Mouse (Mus musculus) erythroblast, embryonic 14.5 days (primary cell): Measurements from ENCODE around the gene Opn3. TPM values are rescaled to one million over a fixed set of nuclear protein-coding genes. Genes with fewer than 3 reads are reported as not detected.

ENCODE experiments used
- H3K27me3 ChIP-seq: 2 replicates; pipeline ENCODE4 v1.6.1; 2012; ENCODE audit warnings: inconsistent platforms; ENCODE audit not compliant: control insufficient read depth
- H3K36me3 ChIP-seq: 2 replicates; pipeline ENCODE4 v1.6.1; 2012; ENCODE audit warnings: mild to moderate bottlenecking, inconsistent platforms; ENCODE audit not compliant: control insufficient read depth
- H3K4me1 ChIP-seq: 2 replicates; pipeline ENCODE4 v1.6.1; 2012; ENCODE audit warnings: inconsistent platforms; ENCODE audit not compliant: control insufficient read depth
- H3K4me3 ChIP-seq: replicated peaks from 2 replicates; pipeline ENCODE3; 2012; ENCODE audit warnings: moderate library complexity, mild to moderate bottlenecking, inconsistent platforms
- H3K9me3 ChIP-seq: 2 replicates; pipeline ENCODE4 v1.6.1; 2012; ENCODE audit warnings: low read length, inconsistent platforms, mixed read lengths; ENCODE audit not compliant: control insufficient read depth
- GATA1 ChIP-seq: IDR thresholded peaks from 2 replicates; pipeline ENCODE4 v1.6.1; 2012; ENCODE audit warnings: low read length, inconsistent platforms, mixed read lengths
- TAL1 ChIP-seq: IDR thresholded peaks from 3 replicates; pipeline ENCODE4 v1.6.1; 2012; ENCODE audit warnings: low read length, inconsistent platforms, mixed read lengths
- polyA plus RNA-seq: library from polyadenylated mRNA; stranded (reverse); fragments of >175 nt; gene quantifications from 2 replicates; pipeline ENCODE4 v1.2.3, GENCODE M21; 2012

The Opn3 gene
- polyA plus RNA-seq, 1 experiment, result not detected

DNA sequence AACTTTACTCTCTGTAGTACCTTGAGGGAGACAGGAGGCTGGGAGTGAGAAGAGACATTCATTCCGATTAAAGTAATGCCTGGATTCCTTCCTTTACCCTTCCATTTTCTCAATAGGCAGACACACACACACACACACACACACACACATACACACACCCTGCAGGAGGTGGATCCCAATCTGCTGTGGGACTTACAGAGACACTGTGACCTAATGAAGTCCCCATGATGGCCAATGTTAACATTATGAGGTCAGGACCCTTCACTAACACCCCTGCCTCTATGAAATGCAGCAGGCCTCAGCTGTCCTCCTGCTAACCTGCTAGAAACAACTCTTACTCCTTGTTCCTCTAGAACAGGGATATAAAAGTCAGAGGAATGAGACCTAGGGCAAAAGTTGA, 5.7 kb upstream of the Opn3 start, which contains the start of gene Wdr64:
Gene Wdr64, plus strand, starts transcription at position 301 of the 400 bp plus-strand sequence.
- Histone ChIP-seq H3K4me3 (no peak within 1 kb of the TSS), H3K36me3 (no peaks in the 10 kb centered on the region), H3K9me3 (no peaks in the 10 kb centered on the region), H3K4me1 (peaks cover 5% of the 10 kb centered on the region), H3K27me3 (no peaks in the 10 kb centered on the region)
- TF ChIP-seq GATA1, result no peak
- no peak for TF ChIP-seq TAL1

DNA sequence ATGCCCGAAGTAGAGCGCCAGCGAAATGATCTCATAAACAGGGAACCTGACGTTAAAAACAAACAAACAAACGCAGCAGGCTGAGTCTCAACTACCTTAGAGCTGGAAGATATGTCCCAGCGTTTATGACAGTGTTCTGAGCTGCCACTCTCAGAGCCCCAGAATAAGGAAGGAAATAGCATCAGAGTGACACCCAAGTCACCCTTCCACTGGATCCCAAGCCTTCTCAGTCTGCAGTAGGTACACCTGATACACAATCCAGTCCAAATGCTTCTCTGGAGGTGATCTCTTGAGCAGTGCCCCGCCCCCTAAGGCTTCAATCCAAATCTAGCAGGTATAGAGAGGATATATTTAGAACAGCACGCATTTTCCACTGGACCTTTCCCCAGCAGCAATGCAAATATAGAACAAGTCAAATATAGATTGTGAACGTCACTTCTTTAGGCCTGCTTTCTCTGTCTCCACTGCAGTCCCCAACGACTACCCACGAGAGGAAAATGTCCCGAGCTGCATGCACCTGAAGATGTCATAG, 919 bp upstream of the Opn3 start:
- Histone ChIP-seq H3K27me3 (no peaks in the 10 kb centered on the region), H3K4me3 (peak overlapping the region; percentile 85), H3K9me3 (no peaks in the 10 kb centered on the region), H3K4me1 (peaks cover 25% of the 10 kb centered on the region), H3K36me3 (no peaks in the 10 kb centered on the region)
- TF ChIP-seq TAL1 (no peak), GATA1 (no peak)

DNA sequence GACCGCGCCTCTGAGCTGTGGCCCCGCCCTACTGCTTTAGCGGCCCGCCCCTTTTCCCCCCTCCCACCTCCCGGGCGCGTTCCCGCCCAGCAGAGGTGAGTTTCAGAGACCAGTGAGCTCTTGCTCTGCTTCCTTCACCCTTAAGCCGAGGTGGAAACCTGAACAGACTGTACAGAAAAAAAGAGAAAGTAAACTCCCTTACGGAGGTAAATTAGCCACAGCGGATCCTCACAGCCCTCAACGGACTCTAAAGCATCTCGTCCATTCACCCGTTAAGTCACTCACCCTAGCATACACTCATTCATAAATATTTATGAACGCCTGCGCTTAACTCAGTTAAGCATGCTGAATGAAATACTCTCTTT, 403 bp upstream of the Opn3 start:
- TF ChIP-seq GATA1 (no peak), TAL1 (no peak)

DNA sequence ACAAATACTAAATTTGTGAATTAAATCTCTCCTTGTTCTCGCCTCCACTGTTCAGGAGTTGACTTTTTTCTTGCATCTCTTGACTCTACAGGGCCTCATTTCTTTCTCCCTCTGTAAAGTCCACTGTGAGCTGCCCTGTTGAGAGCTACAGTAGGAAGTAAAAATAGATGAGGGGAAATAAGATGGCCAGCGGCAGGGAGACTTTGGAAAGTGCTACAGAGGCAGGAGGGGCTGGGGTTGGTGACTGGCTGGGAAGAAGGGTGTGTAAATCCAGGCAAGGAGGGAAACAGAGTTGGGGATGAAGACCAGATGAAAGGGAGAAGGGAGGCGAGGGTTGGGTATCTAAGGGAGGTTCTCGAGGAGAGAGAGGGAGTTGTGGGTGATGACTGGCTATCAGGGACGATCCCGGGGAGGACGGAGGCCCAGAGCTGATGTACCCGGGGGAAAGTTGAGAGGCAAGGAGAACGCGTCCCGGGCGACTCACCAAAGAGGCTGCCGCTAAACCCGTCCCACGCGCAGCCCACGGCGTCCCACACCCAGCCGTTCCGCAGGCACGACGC, 810 bp downstream of the Opn3 start:
- TF ChIP-seq GATA1 (no peak), TAL1 (no peak)
- no peaks in the 10 kb centered on the region for H3K27me3 ChIP-seq
- H3K36me3 ChIP-seq, result peaks cover 10% of the 10 kb centered on the region
- peak overlapping the region; percentile 85 for H3K4me3 ChIP-seq
- no peaks in the 10 kb centered on the region for H3K9me3 ChIP-seq
- H3K4me1 ChIP-seq, result peaks cover 25% of the 10 kb centered on the region

More for the DNA sequence above, 403 bp upstream of the Opn3 start:
- Histone ChIP-seq H3K9me3 (no peaks in the 10 kb centered on the region), H3K4me3 (peak overlapping the region; percentile 85), H3K36me3 (peaks cover 2% of the 10 kb centered on the region), H3K4me1 (peaks cover 25% of the 10 kb centered on the region), H3K27me3 (no peaks in the 10 kb centered on the region)

DNA sequence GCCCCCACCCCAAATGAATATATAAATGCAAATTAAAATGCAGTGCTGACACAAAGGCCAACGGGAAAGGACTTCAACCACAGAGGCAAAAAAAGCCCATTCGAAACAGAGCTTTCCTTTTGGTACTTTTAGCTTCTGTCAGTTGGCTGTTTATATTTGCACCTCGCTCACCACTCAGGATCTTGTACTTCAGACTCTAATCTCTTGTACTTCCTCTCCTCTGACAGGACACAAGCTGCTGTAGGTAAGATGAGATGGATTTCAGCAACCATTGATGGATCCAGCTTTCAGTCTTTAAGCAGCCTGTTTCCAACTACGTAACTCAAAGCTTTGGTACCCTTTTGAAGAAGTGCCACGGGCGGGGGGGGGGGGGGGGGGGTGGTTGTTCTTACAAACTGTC, 11.6 kb downstream of the Opn3 start:
- no peaks in the 10 kb centered on the region for H3K27me3 ChIP-seq
- H3K9me3 ChIP-seq, result no peaks in the 10 kb centered on the region
- TF ChIP-seq TAL1 (no peak), GATA1 (no peak)
- H3K4me1 ChIP-seq, result no peaks in the 10 kb centered on the region
- no peaks in the 10 kb centered on the region for H3K36me3 ChIP-seq
- H3K4me3 ChIP-seq, result no peak overlapping the region

DNA sequence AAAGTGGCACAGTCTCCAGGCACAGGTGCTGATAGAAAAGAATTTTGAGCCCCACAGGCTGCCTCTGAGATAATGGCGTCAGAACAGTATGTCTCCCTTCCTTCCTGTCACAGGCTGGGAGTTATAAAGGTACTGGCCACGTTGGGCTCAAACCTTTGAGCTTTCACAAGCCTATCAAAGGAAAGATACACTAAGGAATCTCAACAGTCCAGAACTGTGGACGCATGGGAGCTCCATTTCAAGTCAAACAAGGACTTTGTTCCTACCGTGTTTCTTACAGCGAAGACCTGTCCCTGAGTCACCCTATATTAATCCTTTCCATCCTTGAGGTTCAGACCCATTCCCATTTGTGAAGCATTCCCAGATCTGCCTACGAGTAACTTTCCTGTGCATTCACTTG, 15.1 kb downstream of the Opn3 start:
- no peaks in the 10 kb centered on the region for H3K4me1 ChIP-seq
- H3K27me3 ChIP-seq, result no peaks in the 10 kb centered on the region
- TF ChIP-seq GATA1 (no peak), TAL1 (no peak)
- no peak overlapping the region for H3K4me3 ChIP-seq
- H3K9me3 ChIP-seq, result no peaks in the 10 kb centered on the region
- no peaks in the 10 kb centered on the region for H3K36me3 ChIP-seq

DNA sequence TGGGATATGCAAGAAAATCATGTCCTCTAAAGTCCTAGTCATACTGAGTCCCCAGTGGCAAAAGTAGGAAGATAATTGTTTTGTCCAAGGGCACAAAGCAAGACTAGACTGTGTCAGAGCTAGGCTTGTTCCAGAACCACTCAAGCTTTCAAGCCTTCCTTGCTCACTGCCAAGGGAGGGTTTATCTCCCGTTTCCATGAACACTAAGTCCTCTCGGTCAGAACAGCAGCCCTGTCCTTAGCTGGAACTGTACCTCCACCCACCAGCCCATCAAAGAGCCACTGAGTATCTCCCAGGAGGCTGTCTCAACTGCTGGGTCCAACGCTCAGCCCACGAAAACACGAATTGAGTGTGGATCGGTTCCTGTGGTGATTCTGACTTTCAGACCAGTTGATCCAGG, 17.5 kb downstream of the Opn3 start:
- no peak overlapping the region for H3K4me3 ChIP-seq
- TF ChIP-seq GATA1, result no peak
- TF ChIP-seq TAL1, result no peak
- H3K36me3 ChIP-seq, result no peaks in the 10 kb centered on the region
- H3K27me3 ChIP-seq, result no peaks in the 10 kb centered on the region
- H3K4me1 ChIP-seq, result no peaks in the 10 kb centered on the region
- no peaks in the 10 kb centered on the region for H3K9me3 ChIP-seq

DNA sequence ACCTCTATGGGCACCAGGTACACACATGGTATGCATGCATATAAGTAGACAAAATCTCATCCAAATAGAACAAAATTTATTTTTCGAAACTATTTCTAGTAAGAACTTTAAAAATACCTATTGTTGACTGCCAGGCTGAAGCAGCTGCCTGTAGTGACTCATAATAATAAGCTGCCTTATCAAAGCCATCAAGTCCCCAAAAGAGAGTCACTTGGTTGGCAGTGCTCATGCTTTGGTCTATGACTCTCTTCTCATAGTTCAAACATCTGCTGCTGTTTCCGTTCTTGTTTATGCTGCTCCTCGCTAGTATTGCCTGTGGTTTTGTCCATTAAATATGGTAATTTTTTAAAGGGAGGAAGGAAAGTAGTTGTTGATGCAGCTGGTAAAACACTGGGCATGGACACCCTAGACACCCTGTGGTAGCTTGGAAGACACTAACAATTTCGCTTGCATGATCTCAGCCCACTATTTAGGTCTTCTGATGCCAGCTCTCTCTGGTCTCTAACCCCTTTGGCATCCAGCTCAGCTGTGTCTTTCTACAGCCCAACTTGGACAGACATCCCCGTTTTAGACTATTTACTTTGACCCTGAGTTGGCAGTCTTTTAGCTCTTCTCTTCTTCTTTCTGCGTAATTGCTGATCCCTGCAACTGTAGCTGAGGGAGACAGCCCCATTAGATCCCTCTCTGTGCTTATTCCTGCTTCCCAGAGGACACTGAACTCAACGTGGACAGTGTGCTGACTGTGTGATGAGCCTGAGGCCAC, 18.8 kb downstream of the Opn3 start:
- Histone ChIP-seq H3K4me3 (no peak overlapping the region), H3K36me3 (no peaks in the 10 kb centered on the region), H3K9me3 (no peaks in the 10 kb centered on the region), H3K27me3 (no peaks in the 10 kb centered on the region), H3K4me1 (no peaks in the 10 kb centered on the region)
- TF ChIP-seq GATA1 (no peak), TAL1 (no peak)

DNA sequence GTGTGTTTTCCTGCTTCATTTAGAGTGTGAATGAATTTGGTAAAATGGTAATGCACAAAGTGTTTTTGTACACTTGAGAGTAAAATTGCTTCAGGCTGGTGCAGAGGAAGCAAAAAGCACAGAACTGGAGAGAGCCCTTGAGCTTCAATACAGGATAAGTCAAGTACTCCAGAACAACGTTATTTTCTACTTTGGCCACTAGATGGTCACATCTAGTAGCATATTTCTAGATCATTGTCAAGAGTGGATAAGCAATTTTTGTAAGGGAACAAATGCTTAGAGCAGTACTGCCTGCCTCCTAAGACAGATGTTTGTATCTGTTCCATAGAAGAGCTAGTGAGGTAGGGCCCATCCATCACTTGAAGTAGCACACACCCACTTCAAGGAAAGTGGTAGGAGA, 20.9 kb downstream of the Opn3 start:
- H3K27me3 ChIP-seq, result no peaks in the 10 kb centered on the region
- H3K4me3 ChIP-seq, result no peak overlapping the region
- no peaks in the 10 kb centered on the region for H3K36me3 ChIP-seq
- no peaks in the 10 kb centered on the region for H3K4me1 ChIP-seq
- TF ChIP-seq GATA1 (no peak), TAL1 (no peak)
- H3K9me3 ChIP-seq, result no peaks in the 10 kb centered on the region

DNA sequence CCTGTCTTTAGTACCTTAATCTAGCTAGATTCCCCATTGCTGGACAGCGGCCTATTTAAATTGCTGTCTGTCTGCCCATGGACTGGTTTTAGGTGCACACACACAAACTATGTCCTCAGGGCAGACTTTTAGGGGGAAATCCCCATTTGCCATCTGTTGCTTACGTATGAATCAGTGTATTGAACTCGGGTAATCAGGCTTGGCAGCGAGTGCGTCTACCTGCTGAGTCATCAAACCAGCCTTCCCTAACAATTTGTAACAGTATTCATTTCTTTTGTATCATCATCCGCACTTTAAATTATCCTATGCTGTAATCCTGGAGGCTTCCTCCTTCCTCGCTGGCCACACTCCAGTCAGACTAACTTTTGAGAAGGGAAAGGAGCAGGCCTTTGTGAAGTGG, 22.5 kb downstream of the Opn3 start:
- Histone ChIP-seq H3K27me3 (no peaks in the 10 kb centered on the region), H3K4me3 (no peak overlapping the region), H3K4me1 (no peaks in the 10 kb centered on the region), H3K36me3 (no peaks in the 10 kb centered on the region), H3K9me3 (no peaks in the 10 kb centered on the region)
- TF ChIP-seq GATA1 (no peak), TAL1 (no peak)
